Mouse (Mus musculus): ENCODE results near the gene Eri2. TPM values are rescaled to one million over a fixed set of nuclear protein-coding genes. Genes with fewer than 3 reads are reported as not detected.
"Not testable (repeated sequence)": the region's sequence is repeated elsewhere in the genome, so short reads cannot be mapped to it uniquely, and the experiment has no call there.

Gene Eri2
- polyA plus RNA-seq, 1 experiment: 0.33 TPM

GRCm38 (mm10) chr7:119748761-119749160 is 45.1 kb downstream of the Eri2 start:
- TF ChIP-seq CTCF (IDR thresholded peaks at IDR 0.05; ENCODE audit: extremely low read depth, insufficient read length, insufficient replicate concordance, low read depth, low read length): no peak
- TF ChIP-seq POLR2A (IDR thresholded peaks at IDR 0.05; ENCODE audit: low read depth, low read length): no peak
- H3K27me3 ChIP-seq (ENCODE audit: control insufficient read depth, insufficient read depth, low read length): 0 out of 2 replicates have a peak, but pooled peaks cover 3% of the 10 kb centered on the region
- 76% methylated on average over 2 of the region's 2 CpGs for WGBS
- H3K27ac ChIP-seq (ENCODE audit: insufficient read depth, low read depth, low read length): no peak overlapping the region
- H3K36me3 ChIP-seq (ENCODE audit: control insufficient read depth, insufficient read depth, low read length): no peaks in the 10 kb centered on the region
- H3K4me1 ChIP-seq (ENCODE audit: control insufficient read depth, insufficient read depth, insufficient read length, low read length): peaks cover 4% of the 10 kb centered on the region
- H3K4me3 ChIP-seq (ENCODE audit: low read depth, low read length): no peak overlapping the region

GRCm38 (mm10) chr7:119745869-119746268 is 48.0 kb downstream of the Eri2 start:
- Histone ChIP-seq H3K27ac (ENCODE audit: insufficient read depth, low read depth, low read length) (no peak overlapping the region), H3K27me3 (ENCODE audit: control insufficient read depth, insufficient read depth, low read length) (0 out of 2 replicates have a peak, but pooled peaks cover 3% of the 10 kb centered on the region), H3K36me3 (ENCODE audit: control insufficient read depth, insufficient read depth, low read length) (no peaks in the 10 kb centered on the region), H3K4me1 (ENCODE audit: control insufficient read depth, insufficient read depth, insufficient read length, low read length) (peaks cover 4% of the 10 kb centered on the region), H3K4me3 (ENCODE audit: low read depth, low read length) (no peak overlapping the region)
- 30% methylated on average over 1 of the region's 1 CpGs for WGBS
- TF ChIP-seq CTCF (IDR thresholded peaks at IDR 0.05; ENCODE audit: extremely low read depth, insufficient read length, insufficient replicate concordance, low read depth, low read length): no peak
- TF ChIP-seq POLR2A (IDR thresholded peaks at IDR 0.05; ENCODE audit: low read depth, low read length): no peak

GRCm38 (mm10) chr7:119744321-119744720 is 49.5 kb downstream of the Eri2 start:
- peak overlapping the region; percentile 35 for H3K4me3 ChIP-seq (ENCODE audit: low read depth, low read length)
- H3K27ac ChIP-seq (ENCODE audit: insufficient read depth, low read depth, low read length): no peak overlapping the region
- TF ChIP-seq CTCF (IDR thresholded peaks at IDR 0.05; ENCODE audit: extremely low read depth, insufficient read length, insufficient replicate concordance, low read depth, low read length): peak; percentile 28; the same call in 1 of the 2 replicates
- no peak for TF ChIP-seq POLR2A (IDR thresholded peaks at IDR 0.05; ENCODE audit: low read depth, low read length)
- H3K4me1 ChIP-seq (ENCODE audit: control insufficient read depth, insufficient read depth, insufficient read length, low read length): peaks cover 4% of the 10 kb centered on the region
- no peaks in the 10 kb centered on the region for H3K27me3 ChIP-seq (ENCODE audit: control insufficient read depth, insufficient read depth, low read length)
- 9% methylated on average over 34 of the region's 34 CpGs for WGBS
- H3K36me3 ChIP-seq (ENCODE audit: control insufficient read depth, insufficient read depth, low read length): no peaks in the 10 kb centered on the region

- not testable (repeated sequence) for H3K4me1 ChIP-seq (ENCODE audit: control insufficient read depth, insufficient read depth, insufficient read length, low read length); H3K36me3 ChIP-seq (ENCODE audit: control insufficient read depth, insufficient read depth, low read length); H3K27ac ChIP-seq (ENCODE audit: insufficient read depth, low read depth, low read length); H3K4me3 ChIP-seq (ENCODE audit: low read depth, low read length); H3K27me3 ChIP-seq (ENCODE audit: control insufficient read depth, insufficient read depth, low read length)
- 11% methylated on average over 38 of the region's 44 CpGs for WGBS
These were observed 53.9 kb downstream of the Eri2 start for GRCm38 (mm10) chr7:119739798-119740468.

GRCm38 (mm10) chr7:119738877-119739276 is 55.0 kb downstream of the Eri2 start:
- Histone ChIP-seq H3K4me3 (ENCODE audit: low read depth, low read length) (no peak overlapping the region), H3K4me1 (ENCODE audit: control insufficient read depth, insufficient read depth, insufficient read length, low read length) (no peaks in the 10 kb centered on the region), H3K27me3 (ENCODE audit: control insufficient read depth, insufficient read depth, low read length) (no peaks in the 10 kb centered on the region), H3K36me3 (ENCODE audit: control insufficient read depth, insufficient read depth, low read length) (no peaks in the 10 kb centered on the region), H3K27ac (ENCODE audit: insufficient read depth, low read depth, low read length) (no peak overlapping the region)
- 93% methylated on average over 2 of the region's 2 CpGs for WGBS
- no peak for TF ChIP-seq CTCF (IDR thresholded peaks at IDR 0.05; ENCODE audit: extremely low read depth, insufficient read length, insufficient replicate concordance, low read depth, low read length)
- no peak for TF ChIP-seq POLR2A (IDR thresholded peaks at IDR 0.05; ENCODE audit: low read depth, low read length)

GRCm38 (mm10) chr7:119731262-119731661 is 62.6 kb downstream of the Eri2 start:
- 84% methylated on average over 4 of the region's 4 CpGs for WGBS

GRCm38 (mm10) chr7:119727621-119728020 is 66.2 kb downstream of the Eri2 start:
- H3K4me1 ChIP-seq (ENCODE audit: control insufficient read depth, insufficient read depth, insufficient read length, low read length): no peaks in the 10 kb centered on the region
- H3K27ac ChIP-seq (ENCODE audit: insufficient read depth, low read depth, low read length): no peak overlapping the region
- H3K36me3 ChIP-seq (ENCODE audit: control insufficient read depth, insufficient read depth, low read length): no peaks in the 10 kb centered on the region
- H3K27me3 ChIP-seq (ENCODE audit: control insufficient read depth, insufficient read depth, low read length): no peaks in the 10 kb centered on the region
- H3K4me3 ChIP-seq (ENCODE audit: low read depth, low read length): no peak overlapping the region
- no peak for TF ChIP-seq CTCF (IDR thresholded peaks at IDR 0.05; ENCODE audit: extremely low read depth, insufficient read length, insufficient replicate concordance, low read depth, low read length)
- no peak for TF ChIP-seq POLR2A (IDR thresholded peaks at IDR 0.05; ENCODE audit: low read depth, low read length)
- 87% methylated on average over 2 of the region's 2 CpGs for WGBS

More at GRCm38 (mm10) chr7:119731262-119731661, 62.6 kb downstream of the Eri2 start:
- H3K27me3 ChIP-seq (ENCODE audit: control insufficient read depth, insufficient read depth, low read length); H3K27ac ChIP-seq (ENCODE audit: insufficient read depth, low read depth, low read length); H3K4me3 ChIP-seq (ENCODE audit: low read depth, low read length); H3K36me3 ChIP-seq (ENCODE audit: control insufficient read depth, insufficient read depth, low read length); H3K4me1 ChIP-seq (ENCODE audit: control insufficient read depth, insufficient read depth, insufficient read length, low read length): not testable (repeated sequence)

GRCm38 (mm10) chr7:119720947-119721310 is 72.9 kb downstream of the Eri2 start:
- Histone ChIP-seq H3K27ac (ENCODE audit: insufficient read depth, low read depth, low read length) (no peak overlapping the region), H3K4me3 (ENCODE audit: low read depth, low read length) (peak overlapping the region; percentile 95), H3K4me1 (ENCODE audit: control insufficient read depth, insufficient read depth, insufficient read length, low read length) (no peaks in the 10 kb centered on the region), H3K36me3 (ENCODE audit: control insufficient read depth, insufficient read depth, low read length) (peaks cover 17% of the 10 kb centered on the region), H3K27me3 (ENCODE audit: control insufficient read depth, insufficient read depth, low read length) (no peaks in the 10 kb centered on the region)
- WGBS: 11% methylated on average over 8 of the region's 8 CpGs
- TF ChIP-seq POLR2A (IDR thresholded peaks at IDR 0.05; ENCODE audit: low read depth, low read length): no peak
- no peak for TF ChIP-seq CTCF (IDR thresholded peaks at IDR 0.05; ENCODE audit: extremely low read depth, insufficient read length, insufficient replicate concordance, low read depth, low read length)

Data from small intestine, adult 2 months (tissue).